Mouse (Mus musculus): ENCODE measurements around the gene Scgb2b15.
"Not testable (repeated sequence)": the region's sequence is repeated elsewhere in the genome, so short reads cannot be mapped to it uniquely, and the experiment has no call there.

Scgb2b15 gene

DNA sequence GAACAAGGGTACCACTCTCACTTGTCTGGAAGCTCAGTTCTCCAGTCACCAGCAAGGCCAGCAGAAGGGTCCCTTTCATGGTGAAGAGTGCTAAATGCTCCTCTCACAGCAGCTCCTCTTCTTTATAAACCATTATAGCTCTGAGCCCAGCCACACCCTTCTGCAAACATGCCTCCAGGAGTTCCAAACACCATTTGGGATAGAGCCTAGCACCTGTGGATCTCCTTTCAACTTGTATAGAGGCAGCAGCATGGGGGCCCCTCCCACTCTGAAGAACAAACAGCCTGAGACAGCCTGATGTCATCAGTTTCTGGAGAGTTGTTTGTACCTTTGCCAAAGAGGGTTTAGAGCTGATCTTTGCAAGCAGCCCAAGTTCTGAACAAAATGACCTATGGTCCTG is at the start of gene Scgb2b15:
Scgb2b15 (minus strand) TSS at position 101 of the 400 bp plus-strand sequence.
- not testable (repeated sequence) for DNase-seq (ENCODE audit: low read depth, low spot score)

GRCm38 (mm10) chr7:32836254-32836653 is 6.8 kb upstream of the Scgb2b15 start, which contains the start of gene Scgb1b15:
TSS of gene Scgb1b15 (plus strand) at chr7:32836554.
- DNase-seq (ENCODE audit: low read depth, low spot score): not testable (repeated sequence)

All from CD4-positive, CD25-positive, alpha-beta regulatory T cell, adult 2 months (primary cell).